Mouse (Mus musculus) forebrain, embryonic 12.5 days (tissue): ENCODE data around the gene Shld2. TPM values are rescaled to one million over a fixed set of nuclear protein-coding genes. Genes with fewer than 3 reads are reported as not detected.
A peak's percentile ranks its signal among the peaks of the same experiment; 100 is the strongest.

Experiments
- ATAC-seq: fragments of 200-750 bp; cut with Nextera tagmentation; 2 replicates; pipeline ENCODE4 v1.8.0; 2017; ENCODE audit warnings: moderate TSS enrichment; ENCODE audit not compliant: low FRiP score
- H3K27ac ChIP-seq: fragments of 300-500 bp; sonication (generic); 2 replicates; pipeline ENCODE4 v1.5.1; 2016; ENCODE audit warnings: mild to moderate bottlenecking
- H3K27me3 ChIP-seq: fragments of 300-500 bp; sonication (generic); 2 replicates; pipeline ENCODE4 v1.6.1; 2016; ENCODE audit warnings: mild to moderate bottlenecking
- H3K36me3 ChIP-seq: fragments of 300-500 bp; sonication (generic); replicated peaks from 2 replicates; pipeline ENCODE4 v1.6.1; 2016; ENCODE audit warnings: mild to moderate bottlenecking
- H3K4me1 ChIP-seq: fragments of 300-500 bp; sonication (generic); 2 replicates; pipeline ENCODE4 v1.6.1; 2016
- H3K4me2 ChIP-seq: fragments of 300-500 bp; sonication (generic); 2 replicates; pipeline ENCODE4 v1.6.1; 2016; ENCODE audit warnings: mild to moderate bottlenecking, moderate library complexity
- H3K4me3 ChIP-seq: fragments of 300-500 bp; sonication (generic); replicated peaks from 2 replicates; pipeline ENCODE4 v1.5.1; 2016; ENCODE audit warnings: mild to moderate bottlenecking
- H3K9ac ChIP-seq: fragments of 300-500 bp; sonication (generic); 2 replicates; pipeline ENCODE4 v1.6.1; 2016; ENCODE audit warnings: mild to moderate bottlenecking
- H3K9me3 ChIP-seq: fragments of 300-500 bp; sonication (generic); 2 replicates; pipeline ENCODE4 v1.6.1; 2016
- WGBS: fragments of 180-500 bp; shearing (Covaris S2); methylation state at CpG from one replicate; pipeline ENCODE4 v1.1.7; 2016; 5-methylcytosine and 5-hydroxymethylcytosine counted together
- polyA plus RNA-seq: library from polyadenylated mRNA; unstranded; fragments of >200 nt; fragmentation: Nextera tagmentation; extraction: Ambion mirVana; gene quantifications from 2 replicates; pipeline ENCODE4 v1.2.1, GENCODE M21; 2016

The Shld2 gene
- polyA plus RNA-seq, 1 experiment from 2014 or later, result 11.0 TPM

- H3K4me1 ChIP-seq, result peaks cover 5% of the 10 kb centered on the region; the same call in 1 of the 2 replicates
- WGBS, result under 1% methylated on average over 38 of the region's 52 CpGs
- peak within 1 kb of the TSS; percentile 81 for H3K4me3 ChIP-seq
- no peaks in the 10 kb centered on the region for H3K9me3 ChIP-seq
- H3K27ac ChIP-seq, result no peak within 1 kb of the TSS
- peak; percentile 80 for ATAC-seq
- peak within 1 kb of the TSS; percentile 65 for H3K9ac ChIP-seq
- H3K36me3 ChIP-seq, result no peaks in the 10 kb centered on the region
- H3K4me2 ChIP-seq, result peak within 1 kb of the TSS; percentile 94
- peaks cover 26% of the 10 kb centered on the region; the same call in 1 of the 2 replicates for H3K27me3 ChIP-seq
Observed at GRCm38 (mm10) chr14:34201231-34202035, 108.9 kb downstream of the Shld2 start, which contains the start of gene Gprin2. TSS of gene Gprin2 (minus strand) at chr14:34201653.

- H3K9ac ChIP-seq, result peak overlapping the region; percentile 65
- peak overlapping the region; percentile 81 for H3K4me3 ChIP-seq
- no peaks in the 10 kb centered on the region for H3K9me3 ChIP-seq
- H3K36me3 ChIP-seq, result no peaks in the 10 kb centered on the region
- no peak overlapping the region for H3K27ac ChIP-seq
- under 1% methylated on average over 19 of the region's 19 CpGs for WGBS
- peaks cover 30% of the 10 kb centered on the region; the same call in 1 of the 2 replicates for H3K27me3 ChIP-seq
- peak overlapping the region; percentile 94 for H3K4me2 ChIP-seq
- ATAC-seq, result peak; percentile 87
- H3K4me1 ChIP-seq, result peaks cover 5% of the 10 kb centered on the region; the same call in 1 of the 2 replicates
Observed at GRCm38 (mm10) chr14:34200738-34201230, 109.5 kb downstream of the Shld2 start.

GRCm38 (mm10) chr14:34196706-34197105 is 113.6 kb downstream of the Shld2 start:
- H3K4me2 ChIP-seq, result no peak overlapping the region
- H3K9ac ChIP-seq, result no peak overlapping the region
- no peak overlapping the region for H3K4me3 ChIP-seq
- no peak overlapping the region for H3K27ac ChIP-seq
- H3K27me3 ChIP-seq, result peaks cover 16% of the 10 kb centered on the region; the same call in 1 of the 2 replicates
- H3K4me1 ChIP-seq, result peaks cover 5% of the 10 kb centered on the region; the same call in 1 of the 2 replicates
- no peak for ATAC-seq
- 66% methylated on average over 4 of the region's 4 CpGs for WGBS
- H3K36me3 ChIP-seq, result no peaks in the 10 kb centered on the region
- H3K9me3 ChIP-seq, result no peaks in the 10 kb centered on the region

- Histone ChIP-seq H3K27ac (no peak overlapping the region), H3K4me3 (no peak overlapping the region), H3K27me3 (peaks cover 13% of the 10 kb centered on the region; the same call in 1 of the 2 replicates), H3K4me1 (no peaks in the 10 kb centered on the region; the same call in 1 of the 2 replicates), H3K36me3 (no peaks in the 10 kb centered on the region), H3K9me3 (no peaks in the 10 kb centered on the region), H3K4me2 (no peak overlapping the region), H3K9ac (no peak overlapping the region)
- 89% methylated on average over 15 of the region's 15 CpGs for WGBS
- no peak for ATAC-seq
Observed at GRCm38 (mm10) chr14:34195466-34195865, 114.8 kb downstream of the Shld2 start.

GRCm38 (mm10) chr14:34193879-34194278 is 116.4 kb downstream of the Shld2 start:
- Histone ChIP-seq H3K27me3 (peaks cover 5% of the 10 kb centered on the region; the same call in 1 of the 2 replicates), H3K9me3 (no peaks in the 10 kb centered on the region), H3K4me2 (no peak overlapping the region), H3K4me1 (no peaks in the 10 kb centered on the region), H3K4me3 (no peak overlapping the region), H3K9ac (no peak overlapping the region), H3K27ac (no peak overlapping the region), H3K36me3 (no peaks in the 10 kb centered on the region)
- WGBS, result 86% methylated on average over 4 of the region's 4 CpGs
- no peak for ATAC-seq

DNA sequence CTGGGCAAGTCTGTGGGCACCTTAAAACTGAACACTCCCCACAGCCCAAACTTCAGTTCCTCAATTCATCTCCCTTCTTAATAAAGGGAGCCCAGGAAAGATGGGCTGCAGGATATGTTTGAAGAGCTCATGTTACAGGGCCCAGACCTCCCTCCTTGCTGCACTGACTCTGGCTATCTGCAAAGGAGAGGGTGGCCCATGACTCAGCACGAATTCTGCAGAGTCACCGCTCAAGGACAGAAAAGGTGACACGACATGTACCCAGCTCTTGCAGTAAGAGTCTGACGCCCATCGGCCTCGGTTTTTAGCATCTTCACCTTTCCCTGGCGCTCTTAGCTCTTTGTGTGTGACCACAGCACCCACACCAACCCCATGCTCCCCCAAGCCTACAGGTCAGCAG is 119.9 kb downstream of the Shld2 start:
- no peak for ATAC-seq
- no peaks in the 10 kb centered on the region for H3K4me1 ChIP-seq
- H3K4me2 ChIP-seq, result no peak overlapping the region
- H3K9me3 ChIP-seq, result no peaks in the 10 kb centered on the region
- 74% methylated on average over 7 of the region's 7 CpGs for WGBS
- no peaks in the 10 kb centered on the region for H3K27me3 ChIP-seq
- H3K27ac ChIP-seq, result no peak overlapping the region
- H3K4me3 ChIP-seq, result no peak overlapping the region
- H3K36me3 ChIP-seq, result no peaks in the 10 kb centered on the region
- H3K9ac ChIP-seq, result no peak overlapping the region

DNA sequence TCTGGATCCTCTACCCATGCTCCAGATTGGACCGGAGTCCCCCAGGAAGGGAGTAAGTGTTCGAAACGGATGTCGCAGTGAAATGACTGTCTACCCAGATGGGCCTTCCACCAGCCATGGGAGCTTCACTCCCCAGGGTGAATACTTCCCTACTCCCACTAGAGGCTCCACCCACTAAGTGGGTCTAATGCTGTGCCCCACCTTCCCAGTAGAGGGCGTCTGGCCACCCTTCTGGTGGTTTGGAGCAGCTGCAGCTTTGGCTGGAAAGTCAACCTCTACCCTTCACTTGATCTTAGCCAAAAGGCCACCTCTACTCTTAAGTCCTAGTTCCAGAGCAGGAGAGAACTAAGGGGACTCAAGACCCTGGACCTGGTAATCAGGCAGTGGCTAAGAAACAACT is 121.7 kb downstream of the Shld2 start:
- Histone ChIP-seq H3K4me2 (no peak overlapping the region), H3K9me3 (no peaks in the 10 kb centered on the region), H3K4me3 (no peak overlapping the region), H3K4me1 (no peaks in the 10 kb centered on the region), H3K36me3 (no peaks in the 10 kb centered on the region), H3K27ac (no peak overlapping the region), H3K9ac (no peak overlapping the region), H3K27me3 (no peaks in the 10 kb centered on the region)
- WGBS, result 67% methylated on average over 5 of the region's 5 CpGs
- no peak for ATAC-seq

Other genes starting within 250 kb of the Shld2 start
- 0.24 and 0.61 TPM in 2 replicates for gene Anxa8, start 224.5 kb downstream of the Shld2 start, polyA plus RNA-seq
- not detected in 2 replicates for gene A630023A22Rik, start 207.7 kb downstream of the Shld2 start, polyA plus RNA-seq
- gene Npy4r, start 158.0 kb downstream of the Shld2 start, polyA plus RNA-seq, result 0.05 TPM in 1 of 2 replicates, not detected in the other
- 2.2 and 2.5 TPM in 2 replicates for gene Gprin2, start 108.8 kb downstream of the Shld2 start, polyA plus RNA-seq
- gene Syt15, start 90.9 kb downstream of the Shld2 start, polyA plus RNA-seq, result 0.13 and 0.27 TPM in 2 replicates
- 85.9 and 87.8 TPM in 2 replicates for gene Glud1, start 234 bp upstream of the Shld2 start, polyA plus RNA-seq
- gene Fam25c, start 44.9 kb upstream of the Shld2 start, polyA plus RNA-seq, result not detected in 2 replicates
- gene Sncg, start 64.3 kb upstream of the Shld2 start, polyA plus RNA-seq, result 4.3 and 7.5 TPM in 2 replicates
- 5.5 and 6.1 TPM in 2 replicates for gene Mmrn2, start 65.0 kb upstream of the Shld2 start, polyA plus RNA-seq
- gene Bmpr1a, start 192.8 kb upstream of the Shld2 start, polyA plus RNA-seq, result 47.5 and 49.5 TPM in 2 replicates
- not detected in 2 replicates for gene 9230112D13Rik, start 212.3 kb upstream of the Shld2 start, polyA plus RNA-seq